Mouse (Mus musculus): ENCODE measurements around the gene Wdr17. TPM values are rescaled to one million over a fixed set of nuclear protein-coding genes. Genes with fewer than 3 reads are reported as not detected.
A peak's percentile ranks its signal among the peaks of the same experiment; 100 is the strongest.

Gene Wdr17
- polyA plus RNA-seq, 1 experiment from 2014 or later = 19.2 TPM

- Histone ChIP-seq H3K4me2 (ENCODE audit: low read length) (no peak overlapping the region), H3K4me3 (replicated peaks; ENCODE audit: low read length) (no peak overlapping the region), H3K36me3 (ENCODE audit: control insufficient read depth, insufficient read depth) (no peaks in the 10 kb centered on the region), H3K27ac (ENCODE audit: low read length) (no peak overlapping the region), H3K9me3 (ENCODE audit: control insufficient read depth, low read length) (no peaks in the 10 kb centered on the region), H3K4me1 (replicated peaks; ENCODE audit: control insufficient read depth, insufficient read depth, low read length) (peaks cover 4% of the 10 kb centered on the region; the same call in 1 of the 2 replicates), H3K9ac (replicated peaks; ENCODE audit: low read depth, low read length) (no peak overlapping the region), H3K27me3 (replicated peaks; ENCODE audit: control insufficient read depth, insufficient read depth, low read length) (no peaks in the 10 kb centered on the region)
- 54% methylated on average over 5 of the region's 5 CpGs for WGBS
- peak; percentile 73 for ATAC-seq
Observed at GRCm38 (mm10) chr8:54736660-54737312, 150.2 kb downstream of the Wdr17 start.

GRCm38 (mm10) chr8:54724668-54725035, 162.3 kb downstream of the Wdr17 start:
- H3K4me1 ChIP-seq (replicated peaks; ENCODE audit: control insufficient read depth, insufficient read depth, low read length) = peaks cover 5% of the 10 kb centered on the region
- H3K9me3 ChIP-seq (ENCODE audit: control insufficient read depth, low read length) = no peaks in the 10 kb centered on the region
- H3K9ac ChIP-seq (replicated peaks; ENCODE audit: low read depth, low read length) = peak overlapping the region; percentile 62
- ATAC-seq = peak; percentile 24; the same call in 1 of the 2 replicates
- H3K27me3 ChIP-seq (replicated peaks; ENCODE audit: control insufficient read depth, insufficient read depth, low read length) = no peaks in the 10 kb centered on the region
- no peaks in the 10 kb centered on the region for H3K36me3 ChIP-seq (ENCODE audit: control insufficient read depth, insufficient read depth)
- H3K4me3 ChIP-seq (replicated peaks; ENCODE audit: low read length) = peak overlapping the region; percentile 58
- peak overlapping the region; percentile 58 for H3K4me2 ChIP-seq (ENCODE audit: low read length)
- 17% methylated on average over 8 of the region's 8 CpGs for WGBS
- 0 out of 2 replicates have a peak overlapping the region, but pooled peaks have one; percentile 32 for H3K27ac ChIP-seq (ENCODE audit: low read length)

- Histone ChIP-seq H3K27me3 (replicated peaks; ENCODE audit: control insufficient read depth, insufficient read depth, low read length) (no peaks in the 10 kb centered on the region), H3K36me3 (ENCODE audit: control insufficient read depth, insufficient read depth) (no peaks in the 10 kb centered on the region), H3K4me3 (replicated peaks; ENCODE audit: low read length) (peak overlapping the region; percentile 58), H3K9me3 (ENCODE audit: control insufficient read depth, low read length) (no peaks in the 10 kb centered on the region), H3K4me1 (replicated peaks; ENCODE audit: control insufficient read depth, insufficient read depth, low read length) (peaks cover 5% of the 10 kb centered on the region), H3K9ac (replicated peaks; ENCODE audit: low read depth, low read length) (peak overlapping the region; percentile 62), H3K4me2 (ENCODE audit: low read length) (peak overlapping the region; percentile 58), H3K27ac (ENCODE audit: low read length) (0 out of 2 replicates have a peak overlapping the region, but pooled peaks have one; percentile 32)
- WGBS = 2% methylated on average over 23 of the region's 23 CpGs
- ATAC-seq = peak; percentile 100
Observed at GRCm38 (mm10) chr8:54723976-54724667, 162.9 kb downstream of the Wdr17 start.

GRCm38 (mm10) chr8:54718515-54718914, 168.5 kb downstream of the Wdr17 start:
- no peaks in the 10 kb centered on the region for H3K36me3 ChIP-seq (ENCODE audit: control insufficient read depth, insufficient read depth)
- 76% methylated on average over 4 of the region's 4 CpGs for WGBS
- H3K9ac ChIP-seq (replicated peaks; ENCODE audit: low read depth, low read length) = no peak overlapping the region
- no peaks in the 10 kb centered on the region for H3K4me1 ChIP-seq (replicated peaks; ENCODE audit: control insufficient read depth, insufficient read depth, low read length)
- no peaks in the 10 kb centered on the region for H3K27me3 ChIP-seq (replicated peaks; ENCODE audit: control insufficient read depth, insufficient read depth, low read length)
- no peaks in the 10 kb centered on the region for H3K9me3 ChIP-seq (ENCODE audit: control insufficient read depth, low read length)
- H3K4me3 ChIP-seq (replicated peaks; ENCODE audit: low read length) = no peak overlapping the region
- H3K27ac ChIP-seq (ENCODE audit: low read length) = no peak overlapping the region
- ATAC-seq = no peak
- H3K4me2 ChIP-seq (ENCODE audit: low read length) = no peak overlapping the region

GRCm38 (mm10) chr8:54705743-54706142, 181.2 kb downstream of the Wdr17 start:
- no peak overlapping the region for H3K4me3 ChIP-seq (replicated peaks; ENCODE audit: low read length)
- no peak overlapping the region for H3K4me2 ChIP-seq (ENCODE audit: low read length)
- no peaks in the 10 kb centered on the region for H3K27me3 ChIP-seq (replicated peaks; ENCODE audit: control insufficient read depth, insufficient read depth, low read length)
- H3K9me3 ChIP-seq (ENCODE audit: control insufficient read depth, low read length) = no peaks in the 10 kb centered on the region
- ATAC-seq = no peak
- WGBS = 40% methylated on average over 2 of the region's 2 CpGs
- H3K36me3 ChIP-seq (ENCODE audit: control insufficient read depth, insufficient read depth) = no peaks in the 10 kb centered on the region
- no peak overlapping the region for H3K27ac ChIP-seq (ENCODE audit: low read length)
- H3K4me1 ChIP-seq (replicated peaks; ENCODE audit: control insufficient read depth, insufficient read depth, low read length) = no peaks in the 10 kb centered on the region
- H3K9ac ChIP-seq (replicated peaks; ENCODE audit: low read depth, low read length) = no peak overlapping the region

- Histone ChIP-seq H3K9ac (replicated peaks; ENCODE audit: low read depth, low read length) (no peak overlapping the region), H3K36me3 (ENCODE audit: control insufficient read depth, insufficient read depth) (no peaks in the 10 kb centered on the region), H3K4me3 (replicated peaks; ENCODE audit: low read length) (no peak overlapping the region), H3K4me2 (ENCODE audit: low read length) (no peak overlapping the region), H3K9me3 (ENCODE audit: control insufficient read depth, low read length) (no peaks in the 10 kb centered on the region), H3K27me3 (replicated peaks; ENCODE audit: control insufficient read depth, insufficient read depth, low read length) (no peaks in the 10 kb centered on the region), H3K4me1 (replicated peaks; ENCODE audit: control insufficient read depth, insufficient read depth, low read length) (no peaks in the 10 kb centered on the region), H3K27ac (ENCODE audit: low read length) (no peak overlapping the region)
- ATAC-seq = no peak
Observed at GRCm38 (mm10) chr8:54671806-54672205, 215.2 kb downstream of the Wdr17 start.

DNA sequence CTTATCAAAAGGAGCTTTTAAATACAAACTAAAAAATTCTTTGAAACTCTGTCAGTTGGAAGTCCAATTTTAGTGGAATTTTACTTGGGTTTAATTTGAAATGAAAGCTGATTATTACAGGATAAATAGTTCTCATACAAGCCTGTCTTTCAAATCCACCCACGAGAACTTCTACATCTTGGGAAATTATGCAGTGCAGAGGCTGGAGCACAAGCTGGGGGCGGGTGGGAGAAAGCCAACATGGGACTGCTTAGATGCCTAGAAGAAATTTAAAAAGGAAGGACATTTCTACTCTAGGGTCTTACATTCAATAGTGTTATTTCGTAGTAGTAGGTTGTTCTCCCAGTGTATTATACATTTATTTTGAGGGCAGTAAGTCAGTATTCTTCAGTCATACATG, 219.2 kb downstream of the Wdr17 start:
- no peaks in the 10 kb centered on the region for H3K9me3 ChIP-seq (ENCODE audit: control insufficient read depth, low read length)
- no peak overlapping the region for H3K27ac ChIP-seq (ENCODE audit: low read length)
- H3K4me2 ChIP-seq (ENCODE audit: low read length) = no peak overlapping the region
- H3K9ac ChIP-seq (replicated peaks; ENCODE audit: low read depth, low read length) = no peak overlapping the region
- 79% methylated on average over 3 of the region's 3 CpGs for WGBS
- no peaks in the 10 kb centered on the region for H3K27me3 ChIP-seq (replicated peaks; ENCODE audit: control insufficient read depth, insufficient read depth, low read length)
- no peaks in the 10 kb centered on the region for H3K36me3 ChIP-seq (ENCODE audit: control insufficient read depth, insufficient read depth)
- no peak for ATAC-seq
- no peak overlapping the region for H3K4me3 ChIP-seq (replicated peaks; ENCODE audit: low read length)
- no peaks in the 10 kb centered on the region for H3K4me1 ChIP-seq (replicated peaks; ENCODE audit: control insufficient read depth, insufficient read depth, low read length)

DNA sequence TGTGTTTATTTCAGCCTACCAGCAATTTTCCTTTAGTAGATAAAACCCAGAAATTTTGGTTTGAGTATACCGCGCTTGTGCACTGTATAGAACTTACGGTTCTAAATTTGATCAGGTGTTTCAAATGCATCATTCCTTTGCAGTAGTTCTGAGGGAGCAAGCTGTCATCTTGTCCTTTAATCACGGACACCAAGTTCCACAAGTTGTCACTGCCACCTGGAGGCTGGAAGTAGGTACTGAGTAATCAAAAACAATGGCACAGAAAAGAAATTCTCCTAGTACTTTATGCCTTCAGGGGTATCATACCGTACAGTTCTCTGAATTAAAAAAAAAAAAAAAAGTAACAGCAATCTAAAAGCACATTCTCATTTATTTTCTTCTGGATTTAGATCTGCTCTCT, 226.3 kb downstream of the Wdr17 start:
- Histone ChIP-seq H3K36me3 (ENCODE audit: control insufficient read depth, insufficient read depth) (no peaks in the 10 kb centered on the region), H3K4me3 (replicated peaks; ENCODE audit: low read length) (no peak overlapping the region), H3K27ac (ENCODE audit: low read length) (no peak overlapping the region), H3K4me1 (replicated peaks; ENCODE audit: control insufficient read depth, insufficient read depth, low read length) (no peaks in the 10 kb centered on the region), H3K9ac (replicated peaks; ENCODE audit: low read depth, low read length) (no peak overlapping the region), H3K9me3 (ENCODE audit: control insufficient read depth, low read length) (no peaks in the 10 kb centered on the region), H3K27me3 (replicated peaks; ENCODE audit: control insufficient read depth, insufficient read depth, low read length) (no peaks in the 10 kb centered on the region), H3K4me2 (ENCODE audit: low read length) (no peak overlapping the region)
- 38% methylated on average over 5 of the region's 5 CpGs for WGBS
- peak; percentile 63 for ATAC-seq

DNA sequence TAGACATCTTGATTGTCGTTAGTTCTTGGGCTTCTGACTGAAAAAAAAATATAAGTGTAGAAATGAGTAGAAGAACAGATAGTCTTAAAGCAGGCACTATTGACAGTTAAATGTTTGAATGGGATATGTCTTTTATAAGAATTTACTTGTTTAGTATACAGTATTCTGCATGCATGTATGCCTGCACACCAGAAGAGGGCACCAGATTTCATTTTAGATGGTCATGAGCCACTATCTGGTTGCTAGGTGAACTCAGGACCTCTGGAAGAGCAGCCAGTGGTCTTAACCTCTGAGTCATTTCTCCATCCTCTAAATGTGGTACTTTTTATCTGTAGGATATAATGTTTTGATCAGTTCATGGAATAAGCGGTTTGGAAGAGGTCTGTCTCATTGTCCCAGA, 227.3 kb downstream of the Wdr17 start:
- no peak overlapping the region for H3K27ac ChIP-seq (ENCODE audit: low read length)

More for the DNA sequence above, 227.3 kb downstream of the Wdr17 start:
- no peak overlapping the region for H3K4me2 ChIP-seq (ENCODE audit: low read length)
- H3K27me3 ChIP-seq (replicated peaks; ENCODE audit: control insufficient read depth, insufficient read depth, low read length) = no peaks in the 10 kb centered on the region
- no peak overlapping the region for H3K9ac ChIP-seq (replicated peaks; ENCODE audit: low read depth, low read length)
- H3K4me3 ChIP-seq (replicated peaks; ENCODE audit: low read length) = no peak overlapping the region
- no peaks in the 10 kb centered on the region for H3K36me3 ChIP-seq (ENCODE audit: control insufficient read depth, insufficient read depth)
- H3K9me3 ChIP-seq (ENCODE audit: control insufficient read depth, low read length) = no peaks in the 10 kb centered on the region
- ATAC-seq = no peak
- H3K4me1 ChIP-seq (replicated peaks; ENCODE audit: control insufficient read depth, insufficient read depth, low read length) = no peaks in the 10 kb centered on the region
- WGBS = 89% methylated on average over 2 of the region's 2 CpGs

Measured in forebrain, embryonic 16.5 days (tissue).